Mouse (Mus musculus) embryonic fibroblast, embryonic 13.5 days (primary cell): ENCODE data around the gene Slc16a5.

Source experiments
- CTCF ChIP-seq: IDR thresholded peaks from 2 replicates; pipeline ENCODE4 v1.5.1; 2011; ENCODE audit warnings: mild to moderate bottlenecking, control low read depth, low read length, moderate library complexity, borderline replicate concordance; ENCODE audit not compliant: insufficient read depth
- POLR2A ChIP-seq: IDR thresholded peaks from 2 replicates; pipeline ENCODE4 v1.6.1; 2011; ENCODE audit warnings: low read depth, mild to moderate bottlenecking, control low read depth, low read length, moderate library complexity

DNA sequence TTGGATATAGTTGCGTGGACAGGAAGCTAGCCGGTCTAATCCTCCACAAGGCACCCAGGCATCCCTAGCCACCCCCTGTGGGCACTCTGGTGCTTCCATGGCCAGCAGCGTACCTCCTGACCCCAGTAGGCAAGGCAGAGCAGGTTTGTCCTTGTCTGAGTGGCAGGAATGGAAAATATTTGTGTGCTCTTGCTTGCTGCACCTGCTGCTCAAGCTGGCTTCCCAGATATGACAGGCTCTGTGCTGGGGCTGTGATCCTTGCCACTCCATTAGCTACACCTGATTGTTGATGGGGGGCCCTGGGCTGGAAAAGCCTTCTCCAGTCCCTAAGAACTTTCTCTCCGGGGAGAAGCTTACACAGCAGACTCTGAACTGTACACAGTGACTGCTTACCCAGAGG lies 9.0 kb upstream of the Slc16a5 start:
- TF ChIP-seq POLR2A (no peak), CTCF (no peak)
